Mouse (Mus musculus) kidney, adult 9 months (tissue): ENCODE measurements around the gene Platr17.
A peak's percentile ranks its signal among the peaks of the same experiment; 100 is the strongest.
"Not testable (repeated sequence)": the region's sequence is repeated elsewhere in the genome, so short reads cannot be mapped to it uniquely, and the experiment has no call there.

ENCODE experiments used
- DNase-seq: peaks from one replicate; pipeline ENCODE4 v3.0.0; 2022

Gene Platr17

DNA sequence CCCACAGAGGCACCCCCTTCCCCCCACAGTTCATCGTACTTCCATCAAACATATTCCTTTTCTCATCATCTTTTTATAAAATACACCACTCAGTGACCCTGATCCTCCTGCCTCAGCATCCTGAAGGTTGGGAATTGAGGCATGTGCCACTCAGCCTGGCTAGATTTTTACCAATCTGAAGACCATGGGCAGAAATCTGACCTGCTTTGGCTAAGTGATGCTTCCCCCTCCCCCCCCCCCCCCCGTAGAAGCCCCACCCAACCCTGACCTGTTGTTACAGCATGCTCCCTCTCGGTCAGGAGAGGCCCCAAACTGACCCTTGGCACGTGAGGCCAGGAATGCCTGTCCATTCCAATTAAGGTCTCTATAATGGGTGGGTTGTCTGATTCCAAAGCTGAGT, at the start of gene Platr17:
Gene Platr17 (plus strand): TSS at position 301 of the 400 bp plus-strand sequence.
- DNase-seq, result not testable (repeated sequence)

- no peak for DNase-seq
Observed at GRCm38 (mm10) chr17:33857816-33858215, 47.1 kb upstream of the Platr17 start.

DNA sequence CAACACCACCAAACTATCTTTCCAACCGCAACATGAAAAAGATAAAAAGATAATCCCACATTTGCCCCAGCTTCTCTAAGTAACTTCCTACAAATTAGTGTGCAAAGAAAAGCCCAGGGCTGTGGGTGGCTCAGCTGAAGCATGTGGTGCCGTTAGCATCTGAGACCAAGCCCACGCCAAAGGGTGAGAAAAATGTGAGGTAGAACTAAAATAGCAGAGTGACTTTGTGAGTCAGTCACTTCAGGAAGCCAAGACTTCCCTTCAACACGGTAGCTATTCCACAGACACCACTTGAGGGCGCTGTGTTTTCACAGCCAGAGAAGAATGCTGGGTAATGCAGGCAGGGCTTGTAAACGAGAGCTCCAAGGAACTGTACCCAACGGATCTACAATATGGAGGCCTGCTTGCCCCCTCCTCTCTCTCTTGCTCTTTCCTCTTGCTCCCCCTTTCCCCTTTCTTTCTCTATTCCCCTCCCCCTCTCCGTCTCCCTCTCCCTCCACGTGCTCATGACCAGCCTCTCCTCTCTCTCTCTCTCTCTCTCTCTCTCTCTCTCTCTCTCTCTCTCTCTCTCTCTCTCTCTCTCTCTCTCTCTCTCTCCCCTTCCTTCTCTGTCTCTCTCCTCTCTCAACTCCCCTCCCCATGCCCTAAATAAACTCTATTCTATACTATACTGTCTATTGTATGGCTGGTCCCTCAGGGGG, 39.5 kb upstream of the Platr17 start:
- peak; percentile 68 for DNase-seq

DNA sequence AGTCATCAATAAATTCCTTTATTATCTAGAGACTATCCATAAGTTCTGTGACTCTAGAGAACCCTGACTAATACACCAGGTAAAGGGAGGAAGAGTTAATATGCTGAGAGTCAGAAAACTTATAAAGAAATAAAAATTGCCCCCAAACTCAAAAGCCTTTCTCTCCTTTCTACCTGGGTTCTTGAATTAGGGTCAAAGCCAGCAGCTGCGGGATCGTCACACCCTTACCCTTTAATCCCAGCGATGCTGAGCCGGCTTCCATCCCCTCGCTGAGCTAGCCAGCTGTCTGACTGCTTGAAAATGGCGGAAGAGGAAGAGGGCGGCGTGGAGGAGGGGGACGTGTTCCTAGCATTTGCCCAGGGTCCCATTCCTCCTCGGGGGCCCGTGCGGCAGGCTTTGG, 31.4 kb upstream of the Platr17 start, which contains the start of gene Gm7029:
Gene Gm7029 (plus strand): TSS at position 301 of the 400 bp plus-strand sequence.
- not testable (repeated sequence) for DNase-seq

- no peak for DNase-seq
Observed at GRCm38 (mm10) chr17:33874411-33874810, 30.5 kb upstream of the Platr17 start.

DNA sequence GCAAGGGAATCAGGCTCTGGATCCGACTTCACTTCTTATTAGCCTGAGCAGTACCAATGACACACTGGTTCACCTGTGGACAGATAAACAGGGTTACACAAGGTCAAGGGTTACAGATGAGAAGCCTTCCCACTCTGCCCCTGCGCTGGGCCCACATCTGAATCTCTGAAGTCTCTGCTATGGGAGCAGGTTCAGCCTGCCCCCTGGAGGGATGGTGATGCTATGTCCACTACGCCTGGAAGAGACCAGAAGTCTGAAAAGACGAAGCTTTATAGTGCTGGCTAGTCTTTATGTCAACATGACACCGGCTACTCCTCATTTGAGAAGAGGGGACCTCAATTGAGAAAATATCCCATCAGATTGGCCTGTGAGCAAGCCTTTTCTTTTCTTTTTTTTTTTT, 29.1 kb upstream of the Platr17 start:
- not testable (repeated sequence) for DNase-seq

- not testable (repeated sequence) for DNase-seq
Observed at GRCm38 (mm10) chr17:33884320-33884719, 20.6 kb upstream of the Platr17 start.

- peak; percentile 62 for DNase-seq
Observed at GRCm38 (mm10) chr17:33887802-33888201, 17.1 kb upstream of the Platr17 start.

DNA sequence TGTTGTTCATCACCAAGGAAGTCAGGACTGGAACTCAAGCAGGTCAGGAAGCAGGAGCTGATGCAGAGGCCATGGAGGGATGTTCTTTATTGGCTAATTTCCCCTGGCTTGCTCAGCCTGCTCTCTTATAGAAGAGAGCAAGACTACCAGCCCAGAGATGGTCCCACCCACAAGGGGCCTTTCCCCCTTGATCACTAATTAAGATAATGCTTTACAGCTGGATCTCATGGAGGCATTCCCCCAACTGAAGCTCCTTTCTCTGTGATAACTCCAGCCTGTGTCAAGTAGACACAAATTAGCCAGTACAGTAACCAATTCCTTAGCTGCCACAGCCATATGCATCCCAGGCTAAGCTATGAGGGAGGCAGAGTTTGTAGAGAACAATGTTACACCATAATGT, 16.7 kb upstream of the Platr17 start:
- DNase-seq, result not testable (repeated sequence)

DNA sequence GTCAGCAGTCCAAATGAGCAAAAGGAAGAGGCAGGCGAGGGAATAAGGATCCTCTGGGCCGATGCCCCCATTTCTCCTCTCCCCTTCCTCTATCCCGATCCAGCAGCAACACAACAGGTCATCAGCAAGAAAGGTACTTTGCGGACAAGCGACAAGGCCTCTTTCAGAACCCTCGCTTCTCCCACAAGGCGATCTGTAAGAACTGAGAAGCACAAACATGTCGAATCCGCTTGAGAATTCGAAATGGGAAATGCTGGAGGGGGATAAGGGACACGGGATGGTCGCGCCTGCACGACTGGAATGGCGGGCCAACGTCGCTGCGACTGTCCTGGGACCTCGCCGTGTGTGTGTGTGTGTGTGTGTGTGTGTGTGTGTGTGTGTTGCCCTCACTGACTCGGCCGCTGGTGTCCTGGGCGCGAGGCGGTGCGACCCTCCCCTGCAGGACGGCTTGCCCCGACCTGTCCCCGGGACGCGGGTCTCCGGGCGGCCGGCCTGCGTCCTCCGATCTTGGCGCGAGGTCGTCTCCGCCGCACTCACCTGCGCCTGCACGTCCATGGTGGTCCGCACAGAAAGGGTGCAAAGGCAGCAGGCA, 14.9 kb upstream of the Platr17 start:
- not testable (repeated sequence) for DNase-seq

- peak; percentile 100 for DNase-seq
Observed at GRCm38 (mm10) chr17:33890533-33891059, 14.3 kb upstream of the Platr17 start, which contains the start of gene Kifc1. Gene Kifc1, minus strand, starts transcription at chr17:33890661.

DNA sequence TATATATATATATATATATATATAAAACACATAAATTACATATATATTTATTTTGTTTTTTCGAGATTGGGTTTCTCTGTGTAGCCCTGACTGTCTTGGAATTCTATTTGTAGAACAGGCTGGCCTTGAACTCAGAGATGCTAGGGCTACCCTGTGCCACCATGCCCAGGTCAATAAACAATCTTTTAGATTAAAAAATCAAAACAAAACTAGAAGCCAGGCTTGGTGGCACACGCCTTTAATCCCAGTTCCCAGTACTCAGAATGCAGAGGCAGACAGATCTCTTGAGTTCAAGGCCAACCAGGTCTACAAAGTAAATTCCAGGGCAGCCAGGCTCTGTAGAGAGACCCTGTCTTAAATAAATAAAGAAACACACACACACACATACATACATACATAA, 13.6 kb upstream of the Platr17 start:
- peak; percentile 23 for DNase-seq

- peak; percentile 34 for DNase-seq
Observed at GRCm38 (mm10) chr17:33891892-33892291, 13.0 kb upstream of the Platr17 start.

- DNase-seq, result no peak
Observed at GRCm38 (mm10) chr17:33892429-33892828, 12.5 kb upstream of the Platr17 start.

- not testable (repeated sequence) for DNase-seq
Observed at GRCm38 (mm10) chr17:33893011-33893410, 11.9 kb upstream of the Platr17 start.

GRCm38 (mm10) chr17:33897114-33897794, 7.7 kb upstream of the Platr17 start:
- peak; percentile 47 for DNase-seq

- not testable (repeated sequence) for DNase-seq
Observed at GRCm38 (mm10) chr17:33898193-33898592, 6.7 kb upstream of the Platr17 start.

DNA sequence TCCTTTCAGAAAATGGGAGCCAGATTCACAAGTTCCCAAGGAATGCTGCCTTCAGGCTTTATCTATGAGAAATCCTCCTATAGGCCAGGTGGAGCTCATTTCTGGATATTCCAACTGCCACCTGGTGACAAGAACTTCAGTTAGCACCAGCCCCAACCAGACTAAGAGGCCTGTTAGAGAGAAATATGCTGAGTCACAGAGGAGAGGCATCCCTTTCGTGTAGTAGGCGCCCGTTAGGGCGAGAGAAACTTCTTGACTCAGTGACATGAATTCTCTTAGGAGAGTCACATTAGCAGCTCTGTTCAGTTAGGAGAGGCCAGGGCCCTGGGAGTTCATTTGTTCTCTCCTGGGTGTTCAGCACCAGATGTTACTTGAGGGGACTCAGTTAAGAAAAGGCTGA, 5.3 kb upstream of the Platr17 start:
- DNase-seq, result no peak

DNA sequence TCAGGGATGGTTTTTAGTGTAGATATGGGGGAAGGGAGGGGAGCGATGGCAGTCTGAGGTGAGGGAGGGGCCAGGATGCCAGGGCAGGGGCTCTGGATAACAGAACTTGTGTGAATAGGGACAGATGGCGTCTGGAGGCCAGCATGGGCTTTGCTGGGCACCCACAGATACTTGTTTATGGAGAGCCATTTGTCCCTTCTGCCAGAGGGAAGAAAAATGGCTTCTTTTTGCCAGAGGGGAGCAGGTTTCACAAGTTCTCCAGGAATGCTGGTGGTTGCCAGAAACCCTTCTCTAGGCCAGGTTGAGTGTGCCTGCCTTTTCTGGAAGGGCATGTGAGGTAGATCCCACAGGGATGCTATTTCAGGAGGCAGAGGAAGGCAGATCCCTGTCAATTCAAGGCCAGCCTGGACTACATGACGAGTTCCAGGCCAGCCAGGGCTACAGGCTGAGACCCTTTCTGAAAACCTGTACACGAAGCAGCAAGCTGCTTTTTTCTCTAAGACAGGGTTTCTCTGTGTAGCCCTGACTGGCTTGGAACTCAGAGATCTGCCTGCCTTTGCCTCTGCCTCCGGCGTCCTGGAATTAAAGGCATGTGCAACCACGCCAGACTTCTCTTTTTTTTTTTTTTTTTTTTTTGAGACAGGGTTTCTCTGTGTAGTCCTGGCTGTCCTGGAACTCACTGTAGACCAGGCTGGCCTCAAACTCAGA, 4.5 kb upstream of the Platr17 start:
- no peak for DNase-seq

GRCm38 (mm10) chr17:33900989-33901314, 4.0 kb upstream of the Platr17 start:
- DNase-seq, result no peak

DNA sequence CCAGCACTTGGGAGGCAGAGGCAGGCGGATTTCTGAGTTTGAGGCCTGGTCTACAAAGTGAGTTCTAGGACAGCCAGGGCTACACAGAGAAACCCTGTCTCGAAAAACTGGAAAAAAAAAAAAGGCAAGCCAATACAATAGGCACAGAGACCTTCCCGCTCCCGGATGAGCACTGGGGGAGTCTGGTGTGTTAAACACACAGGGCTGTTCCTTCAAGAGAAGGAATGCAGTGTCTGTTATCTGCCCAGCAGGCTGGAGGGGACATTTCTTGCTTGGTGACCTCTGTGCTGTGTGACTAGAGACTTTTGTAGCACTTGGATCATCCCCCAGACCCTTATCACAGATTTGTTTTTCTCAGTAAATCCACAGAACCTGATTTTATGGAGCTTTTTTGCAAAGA, 3.3 kb upstream of the Platr17 start:
- no peak for DNase-seq

GRCm38 (mm10) chr17:33902079-33902478, 2.9 kb upstream of the Platr17 start:
- no peak for DNase-seq

DNA sequence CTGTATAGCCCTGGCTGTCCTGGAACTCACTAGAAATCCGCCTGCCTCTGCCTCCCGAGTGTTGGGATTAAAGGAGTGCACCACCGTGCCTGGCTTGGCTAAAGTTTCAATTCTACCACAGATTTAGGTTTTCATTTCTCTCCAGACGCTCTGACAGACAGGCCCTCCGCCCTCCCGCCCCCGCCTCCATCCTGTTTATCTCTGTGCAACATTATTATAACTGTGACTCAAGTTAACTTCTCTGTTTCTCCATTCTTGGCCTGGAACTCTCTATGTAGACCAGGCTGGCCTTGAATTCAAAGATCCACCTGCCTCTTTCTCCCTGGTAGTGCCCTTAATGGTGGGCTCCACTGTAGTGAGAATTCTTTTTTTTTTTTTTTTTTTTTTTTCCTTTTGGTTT, 2.4 kb upstream of the Platr17 start:
- no peak for DNase-seq
